Mouse (Mus musculus) right cerebral cortex, postnatal 10 days (tissue): ENCODE measurements around the gene Zfp106.
"Not testable (repeated sequence)": the region's sequence is repeated elsewhere in the genome, so short reads cannot be mapped to it uniquely, and the experiment has no call there.

Source experiments
- DNase-seq, 2 experiments: peaks; one replicate each; pipeline ENCODE4 v3.0.0; 2021; ENCODE audit warnings: low spot score in 2 of 2

Zfp106 gene

DNA sequence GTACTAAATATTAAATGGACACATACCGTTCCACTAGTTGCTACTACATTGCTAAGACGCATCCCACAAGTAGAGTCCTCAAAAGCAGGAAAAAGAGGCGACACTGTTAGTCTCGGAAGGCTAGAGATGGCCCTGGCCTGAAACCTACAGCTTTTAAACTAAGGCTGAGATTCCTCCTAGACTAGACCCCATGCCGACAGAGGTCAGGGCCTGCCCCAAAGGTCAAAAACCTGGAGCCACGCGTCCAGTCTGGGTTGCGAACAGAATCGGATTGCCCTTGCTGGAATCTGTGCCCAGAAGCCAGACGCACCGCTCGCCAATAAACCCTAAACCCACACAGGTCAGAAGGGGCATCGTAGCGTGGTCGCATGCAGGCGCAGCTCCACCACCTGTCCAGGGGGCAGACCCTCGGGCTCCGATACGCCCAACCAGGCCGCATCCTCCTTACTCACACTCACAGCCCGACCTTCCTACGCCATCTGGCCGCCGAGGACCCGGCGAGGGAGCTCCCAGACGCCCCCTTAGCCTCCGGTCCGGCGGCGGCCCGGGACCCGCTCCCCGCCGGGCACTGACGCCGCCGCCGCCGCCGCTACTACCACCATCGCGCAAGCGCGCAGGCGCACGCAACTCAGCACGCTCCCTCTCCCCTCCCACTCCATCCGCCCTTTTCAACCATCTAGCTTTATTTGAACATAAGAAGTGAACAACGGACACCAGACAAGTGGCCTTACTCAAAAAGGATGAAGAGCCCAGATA, at the start of gene Zfp106:
TSS of gene Zfp106 (minus strand) at position 609 of the 756 bp plus-strand sequence.
- peak; percentile 90 to 91 for DNase-seq

DNA sequence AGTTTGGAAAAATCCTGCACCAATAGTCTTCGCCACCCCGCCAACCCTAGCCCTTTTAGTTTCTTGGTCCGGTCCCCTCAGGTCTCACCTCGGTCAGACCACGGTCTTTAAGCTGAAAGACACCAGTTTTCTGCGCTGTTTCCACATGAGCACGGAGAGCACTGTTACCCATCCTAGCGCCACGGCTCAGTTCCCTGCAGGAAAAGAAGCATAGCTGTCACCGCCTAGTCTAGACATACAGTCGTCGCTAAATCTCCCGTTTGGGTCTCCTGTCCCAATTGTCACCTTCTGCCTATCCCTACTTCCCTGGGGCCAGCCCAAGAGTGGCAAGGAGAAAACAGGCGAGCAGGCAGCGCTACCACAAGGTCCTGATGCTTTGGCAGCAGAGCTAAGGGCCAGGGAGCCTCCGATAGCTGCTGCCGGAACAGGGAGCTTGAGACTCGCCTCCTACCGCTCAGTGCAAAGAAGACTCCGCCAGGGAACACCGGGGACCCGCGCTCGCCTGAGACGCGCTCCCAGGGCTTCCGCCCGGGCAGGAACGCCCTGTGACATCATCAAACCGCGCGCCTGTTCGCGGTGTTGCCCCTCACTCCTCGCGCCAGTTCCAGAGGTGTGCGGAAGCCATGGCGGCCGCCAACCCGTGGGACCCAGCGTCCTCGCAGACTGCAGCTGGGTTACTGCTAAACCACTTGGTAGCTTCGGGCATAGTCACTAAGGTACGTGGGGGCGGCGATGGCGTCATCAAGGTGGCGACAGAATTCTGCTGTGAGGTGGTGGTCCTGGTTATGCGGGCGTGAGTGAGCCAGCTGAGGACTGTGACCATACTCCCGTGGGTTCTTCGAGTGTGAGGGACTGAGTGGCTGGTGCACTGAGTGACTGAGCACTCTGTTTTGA, 45.4 kb upstream of the Zfp106 start, which contains the start of the genes Haus2 and Lrrc57:
TSS of gene Haus2 (plus strand) at position 554 of the 894 bp plus-strand sequence.
TSS of gene Lrrc57 (minus strand) at position 691 of the 894 bp plus-strand sequence.
- DNase-seq = peak; percentile 95

DNA sequence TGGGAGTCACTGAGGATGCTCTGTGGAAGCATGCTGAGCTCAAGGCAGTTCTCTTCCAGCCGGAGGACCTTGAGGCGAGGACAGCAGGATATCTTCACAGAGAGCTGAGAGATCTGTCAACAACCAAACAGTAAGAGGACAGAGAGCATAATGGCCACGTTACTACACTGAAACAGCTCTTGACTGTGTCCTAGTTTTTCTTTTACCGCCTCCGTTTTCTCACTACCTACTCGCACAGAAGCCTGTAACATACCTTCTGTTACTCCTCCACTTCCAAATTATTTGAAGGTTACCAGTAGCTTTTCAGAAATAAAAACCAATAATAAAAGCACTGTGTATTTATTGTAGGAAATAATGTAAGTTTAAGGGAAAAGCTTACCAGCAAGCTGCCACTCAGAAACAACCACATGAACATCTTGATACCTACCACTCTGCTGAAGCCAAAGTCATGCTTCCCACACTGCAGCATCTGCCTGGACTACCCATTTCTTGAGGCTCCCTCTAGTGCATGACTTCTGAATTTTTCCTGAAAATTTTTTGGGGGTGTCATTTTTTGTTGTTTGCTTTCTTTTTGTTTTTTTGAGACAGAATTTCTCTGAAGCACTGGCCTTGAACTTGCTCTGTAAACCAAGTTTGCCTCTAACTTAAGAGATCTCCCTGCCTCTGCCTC, 42.5 kb upstream of the Zfp106 start:
- DNase-seq = no peak

DNA sequence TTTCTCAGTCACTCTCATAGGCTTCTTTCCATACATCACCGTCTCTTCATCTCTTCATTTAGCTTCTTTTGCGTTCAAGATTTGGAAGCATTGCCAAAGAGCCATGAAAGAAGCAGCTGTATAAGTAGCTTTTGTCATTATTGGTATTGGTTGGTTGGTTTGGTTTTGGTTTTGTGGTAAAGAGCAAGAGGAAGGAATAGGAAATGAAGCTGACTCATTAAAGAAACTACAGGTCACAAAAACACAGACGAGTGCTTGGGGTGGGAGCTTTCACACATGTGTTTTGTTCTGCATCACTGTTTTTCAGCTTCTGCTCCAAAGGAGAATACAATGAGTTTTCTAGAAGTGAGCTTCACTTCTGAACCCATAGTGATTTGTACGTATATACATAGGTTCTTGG, 35.9 kb upstream of the Zfp106 start:
- no peak for DNase-seq

DNA sequence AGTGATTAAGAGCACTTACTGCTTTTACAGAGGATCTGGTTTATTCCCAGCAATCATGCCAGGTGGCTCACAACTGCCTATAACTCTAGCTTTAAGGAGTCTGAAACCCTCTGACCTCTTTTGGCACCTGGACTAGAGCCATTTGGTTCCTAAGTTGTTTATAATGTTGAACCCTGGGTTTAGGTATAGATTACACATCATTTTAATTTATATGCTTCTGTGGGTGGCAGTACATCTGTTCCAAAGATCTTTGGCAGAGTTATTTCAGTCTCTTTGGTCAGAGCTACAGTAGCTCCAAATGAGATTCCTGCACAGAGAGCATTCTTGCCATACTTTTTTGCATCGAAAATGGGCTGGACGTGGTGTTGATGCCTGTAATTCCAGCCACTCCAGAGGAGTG, 34.1 kb upstream of the Zfp106 start:
- DNase-seq = no peak

DNA sequence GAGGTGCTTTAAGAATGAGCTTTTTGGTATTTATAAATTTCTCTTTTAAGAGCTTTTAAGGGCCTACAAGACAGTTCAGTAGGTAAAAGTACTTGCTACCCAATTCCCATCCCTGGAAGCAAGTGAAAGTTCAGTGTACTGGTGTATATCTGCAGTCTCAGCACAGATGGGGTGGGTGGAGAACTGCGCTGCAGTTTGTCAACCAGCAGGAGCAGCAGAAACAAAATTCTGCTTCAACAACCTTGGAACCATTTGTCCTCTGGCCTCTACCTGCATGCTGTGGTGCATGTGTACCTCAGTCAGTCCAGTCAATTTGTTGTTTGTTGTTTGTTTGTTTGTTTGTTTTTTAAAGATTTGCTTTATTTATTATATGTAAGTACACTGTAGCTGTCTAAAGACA, 28.6 kb upstream of the Zfp106 start:
- no peak for DNase-seq

DNA sequence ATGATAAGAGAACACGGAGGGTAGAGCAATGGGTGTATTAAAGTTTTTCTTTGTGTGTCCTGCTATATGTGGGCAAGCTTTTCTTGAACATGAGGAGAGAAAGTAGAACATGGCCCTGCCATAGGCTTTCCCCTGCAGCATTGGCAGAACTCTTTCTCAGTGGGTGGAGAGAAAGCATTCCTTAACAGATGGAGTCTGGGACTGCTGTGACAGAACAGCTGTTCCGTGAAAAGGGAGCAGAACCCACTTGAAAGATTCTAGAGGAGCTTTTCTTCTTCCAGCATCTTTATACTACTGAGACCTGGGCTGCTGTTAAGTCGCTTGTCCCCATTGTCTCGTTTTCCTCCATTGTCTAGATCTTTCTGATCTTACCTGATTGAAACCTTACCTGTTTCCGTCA, 26.1 kb upstream of the Zfp106 start:
- DNase-seq = peak; percentile 53 to 72

DNA sequence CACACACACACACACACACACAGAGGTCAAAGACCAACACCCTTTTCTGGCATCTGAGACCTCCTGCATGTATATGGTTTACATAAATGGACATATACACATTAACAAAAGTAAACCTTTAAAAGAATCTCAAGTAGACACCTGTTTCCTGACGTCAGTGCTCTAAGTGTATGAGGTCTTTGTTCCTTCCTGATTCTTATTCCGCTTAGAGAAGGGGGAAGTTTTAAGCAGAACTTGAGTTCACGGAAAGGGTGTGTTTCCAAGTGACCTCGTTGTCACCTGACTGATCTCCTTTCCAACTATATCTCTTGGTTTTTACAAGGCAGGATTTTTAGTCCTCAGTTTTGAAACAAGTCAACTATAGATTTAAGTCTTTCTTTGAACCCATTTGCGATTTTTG, 14.6 kb upstream of the Zfp106 start:
- DNase-seq = no peak

DNA sequence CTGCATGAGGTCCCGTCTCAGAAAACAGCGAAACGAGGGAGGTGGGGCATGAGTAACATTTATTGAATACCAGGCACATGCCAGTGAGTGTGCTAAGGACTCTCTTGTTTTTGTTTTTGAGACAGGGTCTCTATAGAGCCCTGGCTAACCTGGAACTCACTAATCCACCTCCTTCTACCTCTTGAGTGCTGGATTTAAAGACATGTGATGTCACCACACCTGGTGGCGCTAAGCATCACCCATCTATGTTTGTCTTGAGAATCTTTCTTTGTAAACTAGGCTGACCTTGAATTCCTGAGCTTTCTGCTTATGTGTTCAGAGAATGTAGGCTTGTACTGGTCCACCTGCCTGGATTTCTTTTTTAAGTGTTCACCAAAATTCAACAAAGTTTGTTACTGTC, 14.2 kb upstream of the Zfp106 start:
- no peak for DNase-seq

DNA sequence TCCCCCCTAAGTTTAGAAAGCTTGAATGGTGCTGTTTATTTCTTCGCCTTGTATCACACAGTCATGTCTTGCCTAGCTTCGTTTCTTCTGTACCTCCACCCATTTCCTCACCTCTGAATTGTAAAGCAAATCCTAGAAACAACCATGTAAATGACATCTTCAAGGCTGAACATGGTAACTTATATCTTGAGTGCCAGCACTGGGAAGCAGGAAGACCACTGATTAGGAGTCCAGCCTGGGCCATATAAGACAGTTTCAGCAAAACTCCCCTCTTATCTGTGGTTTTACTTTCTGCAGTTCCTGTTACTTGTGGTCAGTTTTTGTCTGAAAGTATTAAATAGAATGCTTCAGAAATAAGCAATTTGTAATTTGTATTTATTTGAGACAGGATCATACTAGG, 12.3 kb upstream of the Zfp106 start:
- DNase-seq = no peak

DNA sequence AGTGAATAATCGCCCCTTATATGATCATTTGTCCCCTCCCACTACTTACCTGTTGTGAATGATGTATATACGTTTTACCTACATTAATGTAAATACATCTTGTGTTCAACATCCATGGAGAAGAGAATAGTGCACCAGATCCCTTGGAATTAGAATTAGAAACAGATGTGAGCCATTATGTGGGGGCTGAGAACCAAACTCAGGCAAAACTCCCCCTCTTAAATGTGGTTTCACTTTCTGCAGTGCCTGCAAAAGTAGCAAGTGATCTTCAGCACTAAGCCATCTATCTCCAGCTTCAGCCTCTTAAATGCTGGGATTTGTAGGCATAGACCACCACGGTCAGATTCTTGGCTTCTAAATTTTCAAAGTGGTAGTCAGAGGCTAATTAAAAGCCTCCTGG, 11.5 kb upstream of the Zfp106 start:
- no peak for DNase-seq

DNA sequence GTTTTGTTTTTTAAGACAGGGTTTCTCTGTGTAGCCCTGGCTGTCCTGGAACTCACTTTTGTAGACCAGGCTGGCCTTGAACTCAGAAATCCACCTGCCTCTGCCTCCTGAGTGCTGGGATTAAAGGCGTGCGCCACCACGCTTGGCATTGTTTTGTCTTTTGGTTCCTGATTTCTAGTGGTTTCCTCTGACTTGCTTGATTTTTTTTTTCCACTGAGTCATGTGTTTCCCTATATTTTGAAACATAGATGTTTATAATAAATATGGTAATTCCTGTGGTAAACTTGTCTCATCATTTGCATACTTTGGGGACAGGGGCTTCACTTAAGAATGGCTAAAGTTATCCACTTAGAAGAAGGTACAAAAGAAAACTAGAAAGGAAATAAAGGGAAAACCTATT, 8.5 kb upstream of the Zfp106 start:
- not testable (repeated sequence) for DNase-seq

DNA sequence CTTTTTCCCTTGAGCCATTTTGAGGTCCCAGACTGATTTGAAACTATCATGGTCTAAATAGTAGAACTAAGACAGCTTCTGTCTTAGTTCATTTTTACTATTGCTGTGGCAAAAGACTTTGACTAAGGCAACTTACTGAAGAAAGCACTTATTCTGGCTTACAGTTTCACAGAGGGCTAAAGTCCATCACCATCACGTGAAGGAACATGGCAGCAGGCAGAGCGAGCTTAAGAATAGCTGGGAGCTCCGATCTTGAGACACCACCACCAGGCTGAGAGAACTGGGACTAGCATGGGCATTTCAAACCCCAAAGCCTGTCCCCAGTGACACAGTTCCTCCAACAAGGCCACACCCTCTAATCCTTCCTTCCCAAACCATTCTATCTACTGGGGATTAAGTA, 7.4 kb upstream of the Zfp106 start:
- no peak for DNase-seq

DNA sequence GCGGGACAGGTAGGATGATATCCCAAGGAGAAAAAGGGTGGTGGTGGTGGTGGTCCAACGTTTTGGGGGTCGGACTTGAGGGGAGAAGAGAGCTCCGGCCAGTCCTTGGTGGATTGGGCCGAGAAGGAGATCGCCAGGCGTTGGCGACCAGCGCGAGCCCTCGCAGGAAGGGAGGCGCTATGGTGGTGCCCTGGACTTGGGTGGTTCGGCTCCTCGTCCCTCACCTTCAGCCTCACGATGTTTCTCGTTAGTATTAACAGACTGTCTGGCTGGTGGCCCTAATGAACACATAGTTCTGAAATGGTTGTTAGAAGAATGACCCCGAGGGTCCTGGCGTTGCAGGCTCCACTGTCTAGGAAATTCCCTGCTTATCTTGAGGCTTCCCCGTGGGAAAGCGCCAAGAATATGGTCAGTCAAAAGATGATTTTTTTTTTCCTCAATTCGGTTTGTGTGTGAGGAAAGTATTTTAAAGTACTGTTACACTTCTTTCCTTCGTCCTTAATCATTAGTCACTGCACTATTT, 4.2 kb upstream of the Zfp106 start:
- DNase-seq = no peak

DNA sequence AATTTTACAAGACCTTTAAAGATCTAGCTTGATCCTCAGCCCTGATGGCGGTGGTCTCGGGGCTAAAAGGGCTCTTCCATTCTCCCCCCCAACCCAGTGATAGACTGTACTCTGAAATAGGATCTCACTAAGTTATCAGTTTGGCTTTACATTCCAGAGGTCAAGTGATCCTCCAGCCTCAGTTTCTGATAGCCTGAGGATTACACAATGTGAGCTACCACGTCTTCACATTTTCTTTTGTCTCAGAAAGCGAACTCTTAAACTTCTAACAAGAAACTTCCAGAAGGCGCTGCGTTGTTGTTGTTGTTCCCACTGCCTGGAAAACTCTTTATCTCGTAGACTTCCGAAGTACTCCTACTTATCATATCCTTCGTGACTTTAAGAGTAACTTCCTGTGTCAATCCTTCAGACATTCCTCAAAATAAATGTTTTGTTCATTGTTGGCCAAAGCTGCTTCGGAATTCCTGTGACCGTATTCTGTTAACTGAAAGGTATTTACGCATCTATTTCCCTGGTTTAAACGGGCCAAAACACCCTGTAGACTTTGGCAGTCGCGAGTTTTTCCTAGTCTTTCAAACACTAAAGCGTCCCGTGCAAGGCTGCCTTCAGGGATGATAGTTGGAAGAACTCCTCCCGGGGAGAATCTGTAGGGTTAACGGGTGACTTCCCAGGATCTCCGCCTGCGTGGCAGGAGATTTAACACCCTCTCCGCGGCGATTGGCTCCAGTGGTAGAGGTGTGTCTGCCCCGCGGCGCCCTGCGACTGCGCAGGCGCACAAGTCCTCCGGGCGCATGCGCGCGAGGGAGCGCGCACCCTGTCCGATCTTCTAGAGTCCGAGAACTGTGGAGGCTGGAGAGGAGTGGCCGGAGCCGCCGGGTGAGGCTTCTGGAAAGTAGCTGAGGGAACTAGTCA, 3.5 kb upstream of the Zfp106 start, which contains the start of gene Snap23:
TSS of gene Snap23 (plus strand) at position 786 of the 912 bp plus-strand sequence.
- DNase-seq = peak; percentile 96

DNA sequence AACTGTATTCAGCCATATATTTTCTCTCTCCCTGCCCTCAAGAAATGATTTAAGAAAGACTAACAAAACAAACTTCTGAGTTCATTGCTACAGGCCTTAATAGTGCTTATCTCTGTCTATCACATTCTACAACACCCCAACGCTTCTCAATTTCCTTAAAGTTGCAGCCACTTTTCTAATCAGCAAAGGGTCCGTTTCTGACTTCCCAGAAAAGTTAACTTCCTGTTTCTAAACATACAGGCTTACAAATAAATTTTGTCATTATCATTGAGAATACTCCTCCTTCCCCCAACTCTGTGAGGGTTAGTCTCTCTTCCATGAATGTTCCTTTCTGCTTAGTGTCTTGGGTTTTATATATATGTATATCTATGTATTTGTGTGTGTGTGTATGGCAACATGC, 1.7 kb upstream of the Zfp106 start:
- no peak for DNase-seq

DNA sequence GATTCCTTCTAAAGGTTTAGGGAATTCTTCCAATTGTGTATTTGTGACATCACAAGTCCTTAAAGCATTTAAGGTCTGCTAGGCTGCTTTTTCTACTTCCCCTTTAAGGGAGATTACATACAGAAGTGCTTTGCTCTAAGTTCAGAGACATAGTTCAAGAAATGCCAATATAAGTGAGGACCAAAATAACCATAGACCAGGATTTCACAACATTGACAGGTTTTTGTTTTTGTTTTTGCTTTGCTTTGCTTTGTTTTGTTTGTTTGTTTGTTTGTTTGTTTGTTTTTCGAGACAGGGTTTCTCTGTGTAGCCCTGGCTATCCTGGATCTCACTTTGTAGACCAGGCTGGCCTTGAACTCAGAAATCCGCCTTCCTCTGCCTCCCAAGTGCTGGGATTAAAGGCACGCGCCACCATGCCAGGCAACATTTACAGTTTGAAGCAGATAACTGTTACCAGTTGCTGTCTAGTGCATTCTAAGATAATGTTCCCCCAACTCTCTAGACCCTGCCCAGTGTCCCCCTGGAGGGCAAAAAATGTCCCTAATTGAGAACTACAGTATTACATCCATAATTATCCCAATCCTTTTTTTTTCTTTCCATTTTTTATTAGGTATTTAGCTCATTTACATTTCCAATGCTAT, 1.0 kb upstream of the Zfp106 start:
- not testable (repeated sequence) for DNase-seq

DNA sequence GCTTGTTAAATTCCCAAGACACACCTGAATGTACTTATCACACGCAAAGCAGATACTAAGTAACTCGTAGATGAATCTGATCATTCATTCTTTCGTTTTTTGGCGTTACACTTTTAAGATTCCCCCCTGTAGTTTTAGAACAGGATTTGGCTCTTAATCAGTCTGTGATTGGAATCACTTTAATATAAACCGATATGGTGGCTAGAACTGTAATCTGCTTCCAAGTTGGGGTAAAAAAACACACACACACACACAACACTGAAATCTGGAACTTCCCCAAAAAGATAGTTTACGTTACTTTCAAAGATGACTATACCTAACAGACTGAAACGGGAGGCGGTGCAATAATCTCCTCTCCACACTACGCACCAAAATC, 796 bp downstream of the Zfp106 start:
- DNase-seq = no peak

DNA sequence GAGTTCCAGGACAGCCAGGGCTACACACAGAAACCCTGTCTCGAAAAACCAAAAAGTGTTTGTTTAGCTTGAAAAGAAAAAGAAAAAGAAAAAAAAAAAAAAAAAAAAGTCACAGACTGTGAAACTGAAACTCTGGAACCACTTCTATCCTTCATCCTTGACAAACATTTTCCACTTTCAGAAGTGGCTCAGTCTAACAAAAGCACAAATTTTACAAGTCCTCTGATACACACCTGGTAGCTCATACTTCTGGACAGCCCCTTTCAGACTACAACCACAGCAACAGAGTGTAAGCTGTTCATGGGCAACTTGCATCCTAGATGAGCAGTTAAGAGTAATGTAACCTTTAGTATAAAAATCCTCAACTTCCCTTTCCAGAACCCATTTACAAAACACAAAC, 2.1 kb downstream of the Zfp106 start:
- no peak for DNase-seq

DNA sequence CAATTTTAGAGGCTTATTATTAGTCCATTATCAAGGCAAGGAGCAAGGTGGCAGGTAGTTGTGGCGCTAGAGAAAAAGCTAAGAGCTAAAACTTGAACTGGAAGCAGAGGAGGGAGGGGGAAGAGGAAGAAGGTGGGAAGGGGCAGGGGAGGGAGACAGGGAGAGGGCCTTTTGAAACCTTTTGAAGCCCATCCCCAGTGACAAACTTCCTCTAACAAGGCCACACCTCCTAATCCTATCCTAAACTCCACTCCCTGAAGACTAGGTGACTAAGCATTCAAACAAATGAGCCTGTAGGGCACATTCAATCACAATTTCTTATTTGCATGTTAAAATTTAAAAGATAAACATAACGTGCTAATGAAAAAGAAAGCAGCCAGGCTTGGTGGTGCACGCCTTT, 4.8 kb downstream of the Zfp106 start:
- DNase-seq = no peak
